Mouse (Mus musculus) embryonic stem cell, embryonic (primary cell): ENCODE results near the gene Tmco1.

Source experiments
- CTCF ChIA-PET, 4 experiments: fragments of 300-600 bp in 2 of 4; fragments of 350-600 bp in 2 of 4; sonication (Branson Sonifier 250); formaldehyde crosslinking; loops; one replicate each; lab custom pipeline; 2022; ENCODE audit warnings: inconsistent platforms in 2 of 4; lab: Charles Lee
- POLR2A ChIA-PET, 4 experiments: fragments of 300-600 bp in 2 of 4; fragments of 350-600 bp in 2 of 4; sonication (Branson Sonifier 250); formaldehyde crosslinking; loops; one replicate each; lab custom pipeline; 2022; ENCODE audit warnings: antibody characterized with exemption in 4 of 4, inconsistent platforms in 1 of 4; lab: Charles Lee

Tmco1 gene

DNA sequence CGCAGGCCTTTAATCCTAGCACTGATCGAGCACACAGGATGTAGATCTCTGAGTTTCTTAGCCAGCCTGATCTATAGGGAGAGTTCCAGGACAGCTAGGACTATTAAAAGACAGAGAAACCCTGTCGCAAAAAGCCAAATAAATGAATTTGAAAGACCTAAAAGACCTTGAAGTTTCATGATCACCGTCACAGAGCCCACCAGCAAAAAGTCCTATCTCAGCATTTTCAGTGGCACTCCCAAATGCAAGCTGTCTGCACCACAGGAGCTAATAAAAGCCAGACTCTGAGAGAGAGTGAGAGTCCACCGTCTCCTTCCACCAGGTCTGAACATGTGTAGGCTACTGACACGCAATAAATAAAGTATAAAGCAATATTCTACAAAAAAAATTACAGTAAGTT lies 29.8 kb upstream of the Tmco1 start:
- ChIA-PET CTCF (interaction anchor here in 1 of 4 experiments (1.2 kb wide), 1 partner anchor 9 kb away, joined by 4 read pairs; no protein-coding TSS in a partner anchor), POLR2A (interaction anchor here in 3 of 4 experiments (0.5 to 37.4 kb wide), 18 partner anchors 4 to 1153 kb away, joined by 3 to 1103 read pairs (median 5); partner anchors contain the start of gene Uck2 (in 1 of the 3))

DNA sequence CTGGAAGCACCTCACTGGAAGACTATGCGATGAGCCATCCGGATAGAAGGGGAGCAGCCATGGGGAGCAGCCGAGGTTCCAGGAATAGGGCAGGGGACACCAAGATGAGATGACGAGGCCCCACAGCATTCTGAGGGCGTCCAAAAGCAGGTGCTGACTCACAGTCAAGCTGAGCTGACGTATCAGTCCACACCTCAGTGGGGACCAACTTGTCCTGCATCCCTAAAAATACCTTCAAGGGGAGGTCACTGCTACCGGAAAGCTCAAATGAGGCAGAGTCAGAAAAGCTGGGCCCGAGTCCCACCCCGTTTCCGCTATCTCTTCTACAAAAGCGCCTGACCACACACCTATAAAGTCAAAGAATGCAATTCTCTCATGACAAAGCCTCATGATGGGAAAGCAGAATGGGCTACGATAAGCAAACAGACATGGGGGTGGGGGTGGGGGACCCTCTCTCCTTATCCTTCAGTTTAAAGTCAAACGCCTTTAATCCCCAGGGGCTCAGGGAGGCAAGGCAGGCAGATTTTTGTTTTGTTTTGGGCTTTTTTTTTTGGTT lies 28.9 kb upstream of the Tmco1 start:
- POLR2A ChIA-PET: interaction anchor here (0.5 to 37.4 kb wide), 29 partner anchors 8 to 1819 kb away, joined by 3 to 1103 read pairs (median 5); partner anchors contain the start of genes Aldh9a1 (in 1 of the 4), Dcaf6 (in 1 of the 4) and Mpc2 (in 1 of the 4)
- CTCF ChIA-PET: interaction anchor here in 1 of 4 experiments (1.2 kb wide), 1 partner anchor 10 kb away, joined by 4 read pairs; no protein-coding TSS in a partner anchor

DNA sequence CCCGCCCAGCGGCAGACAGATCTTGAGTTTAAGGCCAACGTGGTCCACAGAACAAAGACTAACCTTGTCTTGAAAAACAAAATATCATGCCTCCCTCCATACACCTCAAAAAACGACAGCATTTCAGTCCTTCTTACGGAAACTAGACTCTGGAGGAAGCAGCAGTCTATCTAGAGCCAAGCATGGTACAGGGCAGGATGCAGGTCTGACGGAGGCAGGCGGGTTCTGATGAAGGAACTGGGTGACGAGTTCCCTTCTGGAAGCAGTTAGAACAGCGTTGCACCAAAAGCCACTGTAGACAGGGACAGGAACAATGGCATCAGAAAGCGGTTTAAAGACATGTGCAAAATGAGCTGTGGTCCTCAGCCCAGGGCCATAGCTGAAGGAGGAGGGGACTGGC lies 28.1 kb upstream of the Tmco1 start:
- ChIA-PET CTCF (no interaction called here), POLR2A (interaction anchor here in 3 of 4 experiments (0.5 to 37.4 kb wide), 18 partner anchors 10 to 1820 kb away, joined by 3 to 1103 read pairs (median 7); partner anchors contain the start of genes Aldh9a1 (in 1 of the 3), Dcaf6 (in 1 of the 3) and Mpc2 (in 1 of the 3))

DNA sequence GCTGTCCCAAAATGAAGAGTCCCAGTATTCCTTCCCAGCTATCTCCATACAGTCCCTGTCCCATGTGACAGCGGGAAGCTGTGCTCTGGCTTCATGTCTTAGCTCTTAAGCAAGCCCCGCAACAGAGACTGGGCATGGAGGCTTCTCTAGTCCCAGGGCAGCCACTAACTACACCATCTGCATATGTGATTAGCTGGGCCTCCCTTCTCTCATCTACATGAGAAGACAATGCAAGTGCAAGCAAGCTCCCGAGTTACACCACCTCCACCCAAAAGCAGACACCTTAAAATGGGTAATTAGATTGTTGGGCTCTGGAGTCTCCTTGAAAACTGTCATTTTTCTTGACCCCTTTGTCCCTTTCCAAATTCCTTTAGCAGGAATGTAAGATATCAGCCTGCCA lies 26.1 kb upstream of the Tmco1 start:
- ChIA-PET POLR2A (interaction anchor here (0.9 to 37.4 kb wide), 25 partner anchors 8 to 67 kb away, joined by 3 to 1103 read pairs (median 5); partner anchors contain the start of gene Aldh9a1 (in 1 of the 4)), CTCF (interaction anchor here in 2 of 4 experiments (0.9 to 1.4 kb wide), 3 partner anchors 11 to 70 kb away, joined by 3 to 5 read pairs (median 3); no protein-coding TSS in a partner anchor)

DNA sequence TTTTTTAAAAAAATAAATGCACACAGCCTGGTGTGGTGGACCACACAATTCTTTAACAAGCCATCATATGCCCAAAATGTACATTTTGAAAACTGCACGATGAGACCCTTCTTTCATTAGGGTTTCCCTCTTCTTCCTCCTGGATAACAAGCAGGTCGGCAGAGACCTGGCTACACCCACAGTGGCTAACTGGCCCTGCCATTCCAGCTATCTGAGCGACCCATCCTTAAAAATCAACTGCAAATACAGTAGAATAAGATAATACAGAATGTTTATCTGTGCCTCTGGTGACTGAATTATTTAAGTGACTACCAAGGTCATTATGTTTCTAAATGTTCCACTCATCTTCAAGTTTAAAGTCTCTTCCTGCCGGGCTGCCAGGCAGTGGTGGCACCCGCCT lies 25.4 kb upstream of the Tmco1 start:
- POLR2A ChIA-PET: interaction anchor here (0.6 to 37.4 kb wide), 29 partner anchors 7 to 166 kb away, joined by 3 to 1103 read pairs (median 5); partner anchors contain the start of genes Aldh9a1 (in 1 of the 4) and Mgst3 (in 1 of the 4)

DNA sequence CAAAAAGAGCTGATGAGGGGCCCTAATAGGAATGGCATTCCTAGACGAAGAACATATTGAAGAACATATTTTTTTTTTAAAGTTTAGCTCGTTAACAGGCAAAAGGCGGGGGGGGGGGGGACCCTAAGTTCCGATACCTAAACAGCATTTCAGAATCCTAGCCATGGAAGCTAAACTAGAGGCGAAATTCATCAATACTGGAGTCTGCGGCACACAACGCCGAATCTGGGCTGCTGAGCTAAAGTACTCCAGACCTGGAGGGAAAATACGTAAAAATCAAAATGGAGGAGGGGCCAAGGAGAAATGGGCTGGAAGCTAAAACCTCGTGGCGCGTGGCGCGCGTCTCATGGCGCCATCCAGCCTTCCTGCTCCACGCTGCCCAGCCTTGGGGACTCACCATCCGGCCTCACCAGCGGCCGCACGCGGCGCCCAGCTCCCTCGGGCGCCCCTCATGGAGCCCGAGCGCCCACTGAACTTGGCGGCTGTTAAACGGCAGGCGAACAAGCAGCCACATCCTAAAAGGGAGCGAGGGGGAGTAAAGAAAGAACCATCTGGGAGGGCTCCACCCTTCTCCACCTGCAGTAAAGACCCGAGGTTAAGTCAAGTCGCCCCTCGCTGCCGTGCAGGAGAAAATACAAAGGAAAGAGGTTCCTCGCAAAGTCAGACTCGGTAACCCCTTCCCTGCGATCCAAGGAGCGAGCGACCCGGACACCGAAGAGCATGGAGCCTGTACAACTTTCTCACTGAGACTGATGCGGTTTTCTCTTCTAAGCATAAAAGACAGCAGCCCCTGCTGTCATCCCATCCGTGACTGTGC lies 24.5 kb upstream of the Tmco1 start:
- ChIA-PET POLR2A (interaction anchor here (0.5 to 37.4 kb wide), 37 partner anchors 7 to 1666 kb away, joined by 3 to 1103 read pairs (median 6); partner anchors contain the start of genes Aldh9a1 (in 2 of the 4) and Mgst3 (in 1 of the 4)), CTCF (interaction anchor here (0.7 to 1.2 kb wide), 6 partner anchors 13 to 353 kb away, joined by 3 to 6 read pairs (median 4); no protein-coding TSS in a partner anchor)

More for the DNA sequence above, 25.4 kb upstream of the Tmco1 start:
- CTCF ChIA-PET: interaction anchor here in 2 of 4 experiments (0.7 to 1.4 kb wide), 5 partner anchors 12 to 354 kb away, joined by 3 to 5 read pairs (median 3); no protein-coding TSS in a partner anchor

DNA sequence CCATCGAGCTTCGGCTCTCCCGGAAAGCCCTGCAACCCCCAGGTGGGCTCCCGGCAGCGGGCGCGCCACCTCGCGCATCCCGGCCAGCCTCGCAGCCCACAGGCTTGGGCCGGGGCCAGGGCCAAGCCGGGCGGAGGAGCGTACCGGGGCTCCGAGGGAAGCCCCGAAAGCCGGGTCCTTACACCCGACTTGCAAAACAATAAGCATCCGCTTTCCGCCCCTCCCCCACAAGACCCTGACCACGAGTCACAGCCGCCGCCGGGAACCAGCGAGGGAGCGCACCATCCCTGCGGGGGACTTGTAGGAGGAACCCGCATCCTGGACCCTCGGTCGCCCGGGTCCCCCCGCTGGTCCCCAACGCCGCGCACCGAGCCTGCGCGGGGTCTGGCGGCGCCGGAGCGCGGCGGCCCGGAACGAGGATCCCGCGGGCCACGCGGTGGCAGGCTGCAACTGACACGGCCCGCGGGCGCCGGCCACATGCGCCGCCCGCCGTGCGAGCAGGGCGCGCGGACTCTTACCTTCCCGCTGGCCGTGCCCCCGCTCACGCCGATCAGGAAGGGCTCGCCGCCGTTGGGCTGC lies 23.8 kb upstream of the Tmco1 start:
- ChIA-PET POLR2A (interaction anchor here (0.6 to 37.4 kb wide), 40 partner anchors 8 to 109 kb away, joined by 3 to 1103 read pairs (median 5); partner anchors contain the start of genes Aldh9a1 (in 1 of the 4) and Mgst3 (in 1 of the 4)), CTCF (interaction anchor here in 2 of 4 experiments (0.9 to 1.3 kb wide), 3 partner anchors 8 to 16 kb away, joined by 3 to 6 read pairs (median 5); no protein-coding TSS in a partner anchor)

DNA sequence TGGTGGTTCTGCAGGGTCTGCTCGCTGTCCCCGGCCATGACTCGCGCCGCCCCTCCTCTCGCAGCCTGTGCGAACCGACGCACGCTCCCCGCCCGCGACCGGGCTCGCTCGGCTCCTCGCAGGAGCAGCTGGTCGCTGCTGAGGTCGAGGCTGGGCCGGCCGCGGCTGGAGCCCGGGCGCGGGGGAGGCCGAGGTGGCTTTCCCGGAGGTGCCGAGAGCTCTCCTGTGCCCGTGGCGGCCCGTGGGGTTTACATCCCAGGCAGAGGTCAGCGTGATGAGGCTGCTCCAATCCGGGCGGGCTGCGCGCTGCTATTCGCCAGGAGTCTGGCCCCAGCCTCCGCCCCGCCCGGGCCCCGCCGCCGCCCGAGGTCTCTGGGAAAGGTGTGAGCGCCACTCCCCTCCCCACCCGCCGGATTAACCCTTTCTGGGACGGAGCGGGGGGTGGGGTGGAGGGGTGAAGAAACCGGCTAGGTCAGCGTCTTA lies 23.3 kb upstream of the Tmco1 start:
- CTCF ChIA-PET: interaction anchor here in 2 of 4 experiments (0.6 to 1.3 kb wide), 3 partner anchors 8 to 966 kb away, joined by 3 to 11 read pairs (median 5); no protein-coding TSS in a partner anchor
- POLR2A ChIA-PET: interaction anchor here (0.5 to 37.4 kb wide), 32 partner anchors 9 to 109 kb away, joined by 3 to 1103 read pairs (median 4); partner anchors contain the start of gene Mgst3 (in 1 of the 4)

DNA sequence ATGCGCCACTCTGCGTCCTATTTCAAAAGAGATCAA lies 23.0 kb upstream of the Tmco1 start, which contains the start of gene Uck2:
Gene Uck2 (minus strand): TSS at position 1 of the 36 bp plus-strand sequence.
- POLR2A ChIA-PET: interaction anchor here (0.5 to 37.4 kb wide), 31 partner anchors 9 to 109 kb away, joined by 3 to 1103 read pairs (median 4); partner anchors contain the start of gene Mgst3 (in 1 of the 4)
- CTCF ChIA-PET: interaction anchor here in 2 of 4 experiments (0.6 to 1.3 kb wide), 2 partner anchors 8 to 966 kb away, joined by 5 to 11 read pairs; no protein-coding TSS in a partner anchor

DNA sequence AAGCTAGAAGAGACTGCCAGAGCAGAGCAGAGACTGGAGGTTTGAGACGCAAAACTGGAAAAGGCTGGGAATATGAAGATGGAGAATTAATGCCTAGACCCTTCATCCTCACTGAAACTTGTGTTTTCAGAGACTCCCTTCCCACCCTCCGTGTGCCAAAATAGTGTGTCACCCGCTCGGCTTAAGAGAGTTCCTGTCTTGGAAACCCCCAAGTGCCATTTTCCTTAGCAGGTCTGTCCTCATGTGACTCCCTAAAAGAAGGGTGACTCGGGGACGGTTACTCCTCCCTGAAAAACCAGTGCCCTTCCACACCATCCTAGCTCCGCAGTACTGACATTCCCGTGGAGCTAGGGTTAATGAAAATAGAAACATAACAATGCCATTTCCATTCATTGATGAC lies 22.8 kb upstream of the Tmco1 start:
- CTCF ChIA-PET: interaction anchor here in 2 of 4 experiments (0.6 to 1.3 kb wide), 2 partner anchors 9 to 966 kb away, joined by 5 to 11 read pairs; no protein-coding TSS in a partner anchor
- POLR2A ChIA-PET: interaction anchor here (0.5 to 37.4 kb wide), 31 partner anchors 9 to 108 kb away, joined by 3 to 1103 read pairs (median 4); partner anchors contain the start of gene Mgst3 (in 1 of the 4)

DNA sequence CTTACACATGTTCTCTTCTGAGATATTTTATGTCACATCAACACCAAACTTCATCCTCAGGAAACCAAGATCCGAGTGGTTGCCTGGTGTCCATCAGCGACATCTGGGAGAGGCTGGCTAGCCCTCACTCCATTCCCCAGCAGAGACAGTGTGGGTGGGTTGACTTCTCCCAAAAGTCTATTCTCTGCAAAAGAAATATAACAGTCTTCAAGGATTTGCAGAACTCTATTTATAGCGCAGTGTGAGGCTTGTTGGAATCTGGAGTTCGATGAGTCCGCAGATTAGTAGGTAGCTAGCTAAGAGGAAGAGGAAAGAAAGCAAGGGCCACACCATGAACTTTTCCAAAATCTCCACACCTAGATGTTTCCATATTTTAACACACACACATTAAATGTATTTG lies 21.0 kb upstream of the Tmco1 start:
- POLR2A ChIA-PET: interaction anchor here in 3 of 4 experiments (0.8 to 37.4 kb wide), 12 partner anchors 8 to 66 kb away, joined by 3 to 1103 read pairs (median 4); no protein-coding TSS in a partner anchor
- CTCF ChIA-PET: no interaction called here

DNA sequence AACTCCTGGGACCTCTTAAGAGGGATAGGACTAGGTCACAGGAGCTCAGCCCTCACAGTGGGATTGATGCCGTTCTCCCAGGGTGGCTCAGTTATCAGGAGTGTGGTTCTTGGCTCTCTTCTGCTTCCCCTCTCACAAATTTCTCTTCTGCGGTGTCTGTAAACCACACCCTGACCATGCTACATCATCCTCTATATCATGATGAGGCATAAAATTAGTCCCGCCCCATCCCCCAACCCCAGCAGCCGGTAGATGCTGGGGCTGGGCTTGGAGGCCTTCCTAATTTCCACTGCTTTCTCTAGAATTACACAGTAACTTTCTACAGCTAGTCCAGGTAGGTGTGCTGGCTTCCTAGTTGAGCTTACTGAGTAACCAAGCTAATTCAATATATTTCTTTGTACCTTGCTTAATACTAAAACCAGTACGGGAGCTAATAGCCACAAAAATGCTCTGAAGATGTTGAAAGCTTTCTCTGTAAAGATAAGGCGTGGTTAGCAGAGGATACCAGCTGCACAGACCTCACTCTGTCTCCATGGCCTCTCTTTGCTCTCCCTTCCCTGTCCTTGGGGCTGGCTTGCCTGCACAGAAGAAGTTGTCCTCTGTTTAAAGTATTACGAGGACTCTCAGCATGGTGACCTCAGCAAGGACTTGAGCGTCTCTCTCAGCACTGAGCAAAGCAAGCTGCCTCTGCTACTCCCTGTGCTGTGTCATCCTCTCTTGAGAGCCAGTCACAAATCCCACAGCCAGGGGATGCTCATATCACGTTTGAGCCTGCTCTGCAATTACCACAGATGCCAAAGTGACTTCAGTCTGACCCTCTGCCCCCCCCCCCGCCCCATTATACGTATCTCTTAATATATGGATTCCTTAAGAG lies 19.3 kb upstream of the Tmco1 start:
- ChIA-PET CTCF (interaction anchor here in 3 of 4 experiments (0.5 to 1.3 kb wide), 4 partner anchors 11 to 599 kb away, joined by 3 to 13 read pairs (median 4); no protein-coding TSS in a partner anchor), POLR2A (interaction anchor here in 3 of 4 experiments (0.6 to 37.4 kb wide), 19 partner anchors 8 to 1164 kb away, joined by 3 to 1103 read pairs (median 6); partner anchors contain the start of genes Aldh9a1 (in 2 of the 3) and Tmco1 (in 1 of the 3))

DNA sequence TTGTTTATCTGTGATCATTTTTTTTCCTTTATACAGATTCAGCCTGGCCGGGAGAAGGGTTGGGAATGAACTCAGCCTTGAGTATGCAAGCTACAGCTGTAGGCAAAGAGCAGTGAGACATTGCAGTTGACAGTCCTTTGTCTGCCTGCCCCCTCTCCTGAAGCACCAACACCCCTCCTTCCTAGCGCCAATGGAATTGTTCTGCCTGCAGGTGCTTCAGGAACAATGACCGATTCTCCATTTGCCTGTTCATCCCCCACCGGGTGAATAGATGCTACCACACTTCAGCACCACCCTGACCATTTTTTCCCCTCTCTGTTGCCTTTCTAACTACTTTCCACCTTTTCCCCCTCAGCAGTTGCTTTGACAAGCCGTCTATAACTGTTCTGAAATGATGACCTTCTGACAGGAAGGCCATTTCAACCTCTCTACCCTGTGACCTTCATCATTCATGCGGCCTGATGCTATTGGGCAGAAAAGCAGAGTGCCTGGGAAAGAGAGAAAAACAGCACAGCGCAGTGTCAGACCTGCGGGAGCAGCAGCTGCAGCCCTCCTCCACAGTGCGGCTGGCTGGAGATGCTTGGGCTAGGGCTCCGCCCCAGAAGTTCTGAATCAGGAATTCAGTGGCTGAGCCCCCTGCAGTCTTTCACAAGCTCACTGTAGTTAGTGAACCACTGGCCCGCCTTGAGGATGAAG lies 18.5 kb upstream of the Tmco1 start:
- ChIA-PET CTCF (interaction anchor here in 3 of 4 experiments (0.7 to 1.3 kb wide), 5 partner anchors 10 to 104 kb away, joined by 3 to 13 read pairs (median 3); no protein-coding TSS in a partner anchor), POLR2A (interaction anchor here in 3 of 4 experiments (0.6 to 37.4 kb wide), 26 partner anchors 8 to 1165 kb away, joined by 3 to 1103 read pairs (median 5); partner anchors contain the start of genes Aldh9a1 (in 2 of the 3) and Tmco1 (in 1 of the 3))

DNA sequence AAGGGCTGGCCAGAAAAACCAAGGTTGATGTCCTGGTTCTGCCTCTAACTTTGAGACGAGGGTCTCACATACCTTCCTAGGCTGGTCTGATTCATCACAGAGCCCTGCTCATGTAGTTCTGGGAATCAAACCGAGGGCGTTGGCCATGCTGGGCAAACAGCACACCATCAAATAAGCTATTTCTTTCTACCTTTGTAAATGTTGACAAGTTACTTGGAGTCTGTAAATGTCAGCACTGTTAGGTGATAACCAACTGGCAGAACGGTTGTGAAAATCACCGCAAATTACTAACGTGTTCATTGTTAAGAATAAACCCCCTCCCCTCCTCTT lies 17.9 kb upstream of the Tmco1 start:
- CTCF ChIA-PET: interaction anchor here in 3 of 4 experiments (0.9 to 1.3 kb wide), 3 partner anchors 10 to 103 kb away, joined by 3 to 13 read pairs (median 3); no protein-coding TSS in a partner anchor
- POLR2A ChIA-PET: interaction anchor here in 3 of 4 experiments (0.8 to 37.4 kb wide), 22 partner anchors 8 to 1165 kb away, joined by 3 to 1103 read pairs (median 6); partner anchors contain the start of genes Aldh9a1 (in 1 of the 3) and Tmco1 (in 1 of the 3)

DNA sequence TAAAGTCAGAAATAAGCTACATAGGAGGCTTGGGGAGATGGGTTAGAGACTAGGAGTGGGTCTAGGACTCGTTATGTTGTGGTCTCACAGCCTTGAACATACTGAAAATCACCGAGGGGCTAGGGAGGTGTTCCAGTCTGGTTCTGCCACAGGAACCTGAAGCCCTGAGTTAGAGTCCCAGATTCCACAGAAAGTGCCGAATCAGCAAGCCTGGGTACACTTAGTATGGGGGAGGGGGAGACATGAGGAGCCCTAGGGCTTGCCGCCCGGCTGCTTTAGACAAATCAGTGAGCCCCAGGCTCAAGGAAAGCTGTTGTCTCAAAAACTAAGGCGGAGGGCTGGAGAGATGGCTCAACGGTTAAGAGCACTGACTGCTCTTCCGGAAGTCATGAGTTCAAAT lies 16.6 kb upstream of the Tmco1 start:
- POLR2A ChIA-PET: interaction anchor here in 3 of 4 experiments (0.6 to 37.4 kb wide), 16 partner anchors 8 to 67 kb away, joined by 3 to 1103 read pairs (median 6); no protein-coding TSS in a partner anchor
- CTCF ChIA-PET: no interaction called here
